Mouse (Mus musculus) intestine, postnatal 0 days (tissue): Measurements from ENCODE around the gene Apol6. TPM values are rescaled to one million over a fixed set of nuclear protein-coding genes. Genes with fewer than 3 reads are reported as not detected.

Source experiments
- ATAC-seq: fragments of 200-750 bp; cut with Nextera tagmentation; 2 replicates; pipeline ENCODE4 v1.8.0; 2017; ENCODE audit warnings: mild to moderate bottlenecking, moderate TSS enrichment, moderate library complexity
- H3K27ac ChIP-seq: fragments of 300-500 bp; sonication (generic); 2 replicates; pipeline ENCODE4 v1.5.1; 2014; ENCODE audit warnings: mild to moderate bottlenecking, low read depth, low read length, moderate library complexity
- H3K27me3 ChIP-seq: fragments of 300-500 bp; sonication (generic); replicated peaks from 2 replicates; pipeline ENCODE4 v1.6.1; 2014; ENCODE audit warnings: low read length, mixed read lengths; ENCODE audit not compliant: control insufficient read depth, insufficient read depth
- H3K36me3 ChIP-seq: fragments of 300-500 bp; sonication (generic); 2 replicates; pipeline ENCODE4 v1.6.1; 2014; ENCODE audit warnings: mild to moderate bottlenecking, moderate library complexity; ENCODE audit not compliant: control insufficient read depth, insufficient read depth
- H3K4me1 ChIP-seq: fragments of 300-500 bp; sonication (generic); replicated peaks from 2 replicates; pipeline ENCODE4 v1.6.1; 2014; ENCODE audit warnings: antibody characterized with exemption, low read length, mixed read lengths; ENCODE audit not compliant: control insufficient read depth, insufficient read depth
- H3K4me2 ChIP-seq: fragments of 300-500 bp; sonication (generic); replicated peaks from 2 replicates; pipeline ENCODE4 v1.6.1; 2014; ENCODE audit warnings: low read depth, mild to moderate bottlenecking, moderate library complexity
- H3K4me3 ChIP-seq: fragments of 300-500 bp; sonication (generic); 2 replicates; pipeline ENCODE4 v1.5.1; 2014; ENCODE audit warnings: low read depth, low read length
- H3K9ac ChIP-seq: fragments of 300-500 bp; sonication (generic); 2 replicates; pipeline ENCODE4 v1.6.1; 2014; ENCODE audit warnings: mild to moderate bottlenecking, low read depth, low read length
- H3K9me3 ChIP-seq: fragments of 300-500 bp; sonication (generic); 2 replicates; pipeline ENCODE4 v1.6.1; 2016; ENCODE audit warnings: mixed run types; ENCODE audit not compliant: control insufficient read depth
- CTCF ChIP-seq: sonication (generic); IDR thresholded peaks from 2 replicates; pipeline ENCODE4 v1.5.1; 2016; ENCODE audit warnings: low read depth, mild to moderate bottlenecking, control low read depth, antibody characterized with exemption, moderate library complexity
- WGBS: fragments of 180-500 bp; shearing (Covaris S2); extraction: QIAGEN DNeasy Blood & Tissue Kit; methylation state at CpG from one replicate; pipeline ENCODE4 v1.1.7; 2014; 5-methylcytosine and 5-hydroxymethylcytosine counted together
- polyA plus RNA-seq: library from polyadenylated mRNA; unstranded; fragments of >200 nt; fragmentation: Nextera tagmentation; extraction: Ambion mirVana; gene quantifications from 2 replicates; pipeline ENCODE4 v1.2.1, GENCODE M21; 2015

Apol6 gene
- polyA plus RNA-seq, 1 experiment from 2014 or later = 1.3 TPM

DNA sequence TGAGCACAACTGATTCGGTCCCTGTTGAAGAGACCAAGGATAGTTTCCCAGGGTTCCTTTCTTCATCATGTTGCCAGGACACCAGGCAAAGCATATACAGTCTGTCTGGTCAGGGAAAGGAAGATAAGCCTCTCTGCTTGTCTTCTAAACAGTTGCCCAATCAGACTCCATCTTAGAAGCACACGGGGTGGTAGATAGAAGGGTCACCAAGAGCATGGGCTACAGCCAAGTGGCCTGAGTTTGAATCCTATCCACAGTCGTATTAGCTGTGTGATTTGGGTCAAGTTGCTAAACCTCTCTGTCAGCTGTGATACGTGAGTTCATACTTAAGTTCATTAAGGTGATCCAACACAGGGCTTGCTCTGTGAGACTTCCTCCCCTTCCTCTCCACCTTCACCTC is 24.4 kb upstream of the Apol6 start:
- Histone ChIP-seq H3K4me2 (no peak overlapping the region), H3K27ac (no peak overlapping the region), H3K36me3 (no peaks in the 10 kb centered on the region), H3K4me3 (no peak overlapping the region), H3K9ac (no peak overlapping the region), H3K27me3 (no peaks in the 10 kb centered on the region), H3K4me1 (no peaks in the 10 kb centered on the region), H3K9me3 (no peaks in the 10 kb centered on the region)
- ATAC-seq = no peak
- 79% methylated on average over 4 of the region's 4 CpGs for WGBS
- no peak for TF ChIP-seq CTCF

DNA sequence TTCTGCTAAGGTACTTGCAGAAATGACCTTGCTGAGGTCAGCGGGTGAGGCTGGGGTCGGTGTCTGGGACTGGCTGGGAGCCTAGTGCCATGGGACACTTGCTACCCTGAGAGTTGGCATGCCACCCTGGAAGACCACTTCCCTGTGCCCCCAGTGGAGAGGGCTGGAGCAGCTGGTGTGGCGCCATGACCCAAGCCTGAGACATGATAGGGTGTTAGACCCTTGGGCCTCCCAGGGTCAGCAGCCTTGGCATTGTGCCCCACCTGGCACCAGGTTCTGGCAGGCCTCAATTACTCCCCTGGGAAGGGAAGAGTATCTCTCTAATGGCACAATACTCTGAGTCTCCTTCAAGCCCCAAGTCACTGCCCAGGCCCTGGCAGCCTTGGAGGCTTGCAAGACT is 23.5 kb upstream of the Apol6 start:
- H3K4me1 ChIP-seq = no peaks in the 10 kb centered on the region
- no peaks in the 10 kb centered on the region for H3K9me3 ChIP-seq
- no peak overlapping the region for H3K4me3 ChIP-seq
- no peak overlapping the region for H3K27ac ChIP-seq
- no peak overlapping the region for H3K4me2 ChIP-seq
- H3K9ac ChIP-seq = no peak overlapping the region
- no peaks in the 10 kb centered on the region for H3K36me3 ChIP-seq
- H3K27me3 ChIP-seq = no peaks in the 10 kb centered on the region
- ATAC-seq = no peak
- 87% methylated on average over 3 of the region's 3 CpGs for whole genome bisulfite sequencing
- no peak for TF ChIP-seq CTCF

DNA sequence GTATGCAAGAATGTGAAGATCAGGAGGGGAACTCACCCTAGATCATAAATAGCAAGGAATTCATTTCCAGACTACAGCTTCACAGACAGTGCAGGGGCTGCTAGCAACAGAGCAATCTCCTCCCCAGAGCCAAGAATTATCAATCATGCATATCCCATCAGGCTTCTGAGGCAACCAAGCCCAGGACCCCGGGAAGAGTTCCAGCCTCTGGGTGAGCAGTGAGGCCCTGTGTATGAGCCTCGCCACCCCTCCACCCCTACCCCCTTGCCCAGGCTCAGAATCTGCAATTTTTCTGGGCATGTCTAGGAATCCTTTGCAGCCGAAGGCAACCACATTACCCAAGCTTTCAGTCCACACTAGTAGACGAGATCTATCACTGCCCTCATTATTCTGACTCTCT is 22.7 kb upstream of the Apol6 start:
- WGBS = 79% methylated on average over 4 of the region's 4 CpGs

DNA sequence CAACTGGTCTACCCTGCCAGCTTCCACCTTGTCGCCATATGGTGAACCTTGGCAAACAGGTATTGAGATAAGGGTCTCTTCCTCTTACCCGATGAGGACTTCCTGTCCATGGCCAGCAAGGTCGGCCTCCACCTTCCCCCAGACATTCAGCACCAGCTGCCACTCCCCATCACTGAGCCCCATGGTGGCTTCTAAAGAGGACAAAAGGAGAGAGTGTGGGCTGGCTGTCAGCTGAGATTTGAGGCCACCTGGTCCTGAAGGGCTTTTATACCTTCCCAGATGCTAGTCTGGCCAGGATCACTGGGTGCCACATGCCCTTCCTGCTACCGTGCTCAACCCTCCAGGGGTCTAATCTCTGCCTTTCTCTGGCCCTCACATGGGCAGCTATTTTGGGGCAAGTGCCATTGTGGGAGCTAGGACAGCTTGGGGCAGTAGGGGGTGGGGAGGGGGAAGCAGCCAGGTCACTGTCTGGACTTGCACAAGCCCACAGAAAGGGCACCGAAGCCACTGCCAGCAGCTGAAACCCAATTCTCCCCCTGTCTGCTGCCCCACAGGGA is 22.1 kb upstream of the Apol6 start:
- H3K9me3 ChIP-seq = no peaks in the 10 kb centered on the region
- 78% methylated on average over 5 of the region's 5 CpGs for WGBS
- H3K4me2 ChIP-seq = no peak overlapping the region
- no peaks in the 10 kb centered on the region for H3K36me3 ChIP-seq
- H3K4me1 ChIP-seq = no peaks in the 10 kb centered on the region
- no peak overlapping the region for H3K4me3 ChIP-seq
- H3K27me3 ChIP-seq = no peaks in the 10 kb centered on the region
- no peak overlapping the region for H3K9ac ChIP-seq
- TF ChIP-seq CTCF = no peak
- no peak for ATAC-seq
- H3K27ac ChIP-seq = no peak overlapping the region

More for the DNA sequence above, 22.7 kb upstream of the Apol6 start:
- no peaks in the 10 kb centered on the region for H3K4me1 ChIP-seq
- H3K4me3 ChIP-seq = no peak overlapping the region
- no peak for ATAC-seq
- no peaks in the 10 kb centered on the region for H3K36me3 ChIP-seq
- no peak overlapping the region for H3K9ac ChIP-seq
- no peak overlapping the region for H3K4me2 ChIP-seq
- no peaks in the 10 kb centered on the region for H3K27me3 ChIP-seq
- no peak for TF ChIP-seq CTCF
- no peaks in the 10 kb centered on the region for H3K9me3 ChIP-seq
- H3K27ac ChIP-seq = no peak overlapping the region

DNA sequence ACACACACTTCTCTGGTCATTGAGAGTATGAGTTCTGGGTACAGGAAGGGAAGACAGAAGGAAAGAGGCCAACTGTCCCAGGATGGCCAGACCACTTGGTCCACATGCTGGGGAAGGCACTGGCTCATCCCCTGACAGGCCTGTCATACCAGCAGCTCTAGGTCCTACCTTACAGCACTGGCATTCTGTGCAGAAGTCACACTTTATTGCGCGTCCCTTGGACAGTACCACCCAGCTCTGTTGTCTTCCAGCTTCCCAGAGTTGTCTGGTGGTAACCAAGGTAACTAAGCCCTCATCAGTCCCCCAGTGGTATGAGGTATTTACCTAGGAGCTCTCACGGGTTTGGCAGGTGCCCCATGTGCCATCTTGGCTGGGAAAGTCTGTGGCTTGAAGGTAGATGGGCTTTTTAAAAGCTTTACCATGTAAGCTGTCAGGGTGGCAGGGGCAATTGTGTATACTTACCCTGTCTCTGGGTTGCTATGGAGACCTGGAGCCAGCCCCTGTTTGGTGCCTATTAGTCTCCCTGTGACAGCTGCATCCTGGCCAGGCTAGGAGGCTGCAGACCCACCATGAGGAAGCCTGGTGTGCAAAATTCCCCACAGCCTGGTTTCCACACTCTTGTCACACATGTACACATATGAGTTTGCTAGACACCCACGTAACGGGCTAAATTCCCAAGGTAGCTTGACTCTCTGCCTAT is 18.5 kb upstream of the Apol6 start:
- no peak for ATAC-seq

DNA sequence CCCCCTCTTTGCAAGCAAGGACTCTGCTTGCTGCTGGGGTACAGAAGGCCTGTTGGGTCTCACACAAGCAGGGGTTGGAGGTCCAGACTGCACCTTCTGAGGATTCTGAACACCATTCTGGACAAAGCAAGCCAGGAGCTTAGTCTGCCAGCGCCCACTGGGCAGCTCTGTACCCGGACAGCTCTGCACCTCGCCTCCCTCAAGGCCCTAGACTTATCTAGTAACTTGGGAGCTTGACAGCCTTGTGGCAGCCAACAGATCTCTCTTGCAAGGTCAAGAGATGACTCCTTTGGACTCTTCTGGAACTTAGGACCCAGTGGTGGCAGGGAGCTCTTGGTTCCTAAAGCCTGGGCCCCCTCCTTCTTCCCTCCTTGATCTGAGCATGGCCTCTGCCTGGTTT is 17.4 kb upstream of the Apol6 start:
- Histone ChIP-seq H3K4me2 (no peak overlapping the region), H3K4me1 (no peaks in the 10 kb centered on the region), H3K27ac (no peak overlapping the region), H3K9ac (no peak overlapping the region), H3K4me3 (no peak overlapping the region), H3K36me3 (no peaks in the 10 kb centered on the region), H3K27me3 (no peaks in the 10 kb centered on the region), H3K9me3 (no peaks in the 10 kb centered on the region)
- no peak for TF ChIP-seq CTCF
- WGBS = 82% methylated on average over 3 of the region's 3 CpGs
- ATAC-seq = no peak

More for the DNA sequence above, 18.5 kb upstream of the Apol6 start:
- Histone ChIP-seq H3K27ac (no peak overlapping the region), H3K27me3 (no peaks in the 10 kb centered on the region), H3K36me3 (no peaks in the 10 kb centered on the region), H3K4me3 (no peak overlapping the region), H3K4me1 (no peaks in the 10 kb centered on the region), H3K9ac (no peak overlapping the region), H3K4me2 (no peak overlapping the region), H3K9me3 (no peaks in the 10 kb centered on the region)
- 55% methylated on average over 5 of the region's 5 CpGs for WGBS
- no peak for TF ChIP-seq CTCF

DNA sequence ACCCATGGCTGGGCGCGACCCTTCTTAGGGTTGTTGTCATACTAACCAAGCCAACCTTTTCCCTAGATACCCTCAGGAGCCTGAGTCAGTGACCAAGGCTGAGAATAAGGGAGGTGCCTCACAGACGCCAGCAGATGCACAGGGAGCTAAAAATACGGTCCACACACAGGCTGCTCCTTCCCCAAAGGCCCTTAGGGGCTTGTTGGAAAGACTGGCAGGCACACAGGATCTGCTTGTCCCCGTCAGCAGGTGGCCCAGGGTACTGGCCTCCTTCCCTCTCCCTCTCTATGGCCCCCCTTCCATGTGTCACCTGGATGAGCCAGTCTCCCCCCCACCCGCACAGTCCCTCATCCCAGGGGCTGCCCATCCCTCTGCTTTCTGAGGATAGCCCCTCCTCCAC is 16.9 kb upstream of the Apol6 start:
- WGBS = 79% methylated on average over 6 of the region's 6 CpGs
- no peaks in the 10 kb centered on the region for H3K36me3 ChIP-seq
- no peak for TF ChIP-seq CTCF

More for the DNA sequence above, 16.9 kb upstream of the Apol6 start:
- Histone ChIP-seq H3K27ac (no peak overlapping the region), H3K4me1 (no peaks in the 10 kb centered on the region), H3K9ac (no peak overlapping the region), H3K27me3 (no peaks in the 10 kb centered on the region), H3K4me2 (no peak overlapping the region), H3K4me3 (no peak overlapping the region), H3K9me3 (no peaks in the 10 kb centered on the region)
- ATAC-seq = no peak
